Mouse (Mus musculus): ENCODE data around the gene Xrcc1.
A peak's percentile ranks its signal among the peaks of the same experiment; 100 is the strongest.
"Not testable (repeated sequence)": the region's sequence is repeated elsewhere in the genome, so short reads cannot be mapped to it uniquely, and the experiment has no call there.

The Xrcc1 gene

DNA sequence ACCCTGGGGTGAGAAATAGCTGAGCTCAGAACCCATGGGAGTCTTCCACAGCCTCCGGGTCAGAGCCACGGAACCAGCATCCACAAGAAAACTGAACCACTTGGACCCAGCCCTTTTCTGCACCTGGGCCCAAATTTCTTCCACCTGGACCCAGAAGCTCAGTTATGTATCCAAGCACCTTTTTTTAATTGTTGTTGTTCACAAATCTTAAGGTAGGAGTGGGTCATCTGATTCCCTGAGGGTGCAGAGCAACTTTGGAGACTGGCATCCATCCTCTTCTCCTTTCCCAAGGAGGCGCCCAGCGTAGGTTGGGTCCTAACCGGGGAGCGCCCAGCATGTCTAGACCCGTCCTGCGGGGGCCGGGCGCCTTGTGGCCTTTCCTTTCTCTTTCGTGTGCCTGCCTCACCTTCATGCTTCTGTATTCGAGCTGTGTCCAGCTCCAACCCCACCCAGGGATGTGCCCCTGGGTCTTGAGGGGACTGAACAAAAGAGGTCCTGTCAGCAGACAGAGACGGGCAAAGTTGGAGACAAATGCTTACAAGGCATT is at the start of gene Xrcc1, which contains the start of gene Pinlyp:
Xrcc1 (plus strand) TSS at position 222 of the 547 bp plus-strand sequence.
Pinlyp (minus strand) TSS at position 51 of the 547 bp plus-strand sequence.
- peak; percentile 92 for DNase-seq

DNA sequence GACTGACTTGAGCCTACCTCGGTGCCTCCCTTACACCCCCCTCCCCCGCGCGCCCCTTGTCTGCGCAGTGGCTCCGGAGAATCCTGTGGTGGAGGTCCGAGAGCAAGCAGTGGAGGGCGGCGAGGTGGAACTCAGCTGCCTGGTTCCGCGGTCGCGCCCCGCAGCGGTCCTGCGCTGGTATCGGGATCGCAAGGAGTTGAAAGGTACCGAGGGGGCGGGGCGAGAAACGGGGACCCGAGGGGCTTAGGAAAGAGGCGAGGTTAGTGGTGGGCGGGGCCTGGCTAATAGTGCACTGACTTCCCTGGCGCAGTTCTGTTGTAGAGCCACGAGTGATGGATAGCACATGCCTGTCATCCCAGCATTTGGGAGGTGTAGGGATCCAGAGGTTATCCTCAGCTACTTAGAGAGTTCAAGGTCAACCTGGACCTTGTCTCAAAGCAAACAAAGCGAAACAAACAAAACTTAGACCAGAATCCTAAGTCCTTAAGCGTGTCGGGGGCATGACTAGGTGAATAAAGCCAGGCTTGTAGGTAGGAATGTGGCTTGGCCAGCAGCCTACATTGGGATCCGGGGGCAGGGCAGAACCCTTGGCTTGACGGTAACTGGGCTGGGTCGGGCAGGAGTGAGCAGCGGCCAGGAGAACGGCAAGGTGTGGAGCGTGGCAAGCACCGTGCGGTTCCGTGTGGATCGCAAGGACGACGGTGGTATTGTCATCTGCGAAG is 46.1 kb upstream of the Xrcc1 start:
- no peak for DNase-seq

DNA sequence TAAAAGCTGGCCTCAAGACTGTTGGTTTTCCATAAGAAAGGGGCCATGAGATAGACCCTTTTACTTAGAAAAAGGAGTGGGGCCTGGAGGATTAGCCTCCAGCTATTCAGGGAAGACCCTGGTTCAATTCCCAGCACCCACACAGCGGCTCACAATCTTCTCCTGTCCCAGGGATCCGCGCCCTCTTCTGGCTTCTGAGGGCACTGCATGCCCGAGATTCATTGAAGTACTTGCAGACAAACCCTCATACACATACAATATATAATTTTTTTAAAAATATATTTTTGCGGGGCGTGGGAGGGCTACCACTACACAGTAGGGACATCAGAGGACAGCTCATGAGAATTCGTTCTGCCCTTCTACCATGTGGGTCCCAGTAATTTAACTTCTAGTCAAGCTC is 45.2 kb upstream of the Xrcc1 start:
- DNase-seq, result no peak

DNA sequence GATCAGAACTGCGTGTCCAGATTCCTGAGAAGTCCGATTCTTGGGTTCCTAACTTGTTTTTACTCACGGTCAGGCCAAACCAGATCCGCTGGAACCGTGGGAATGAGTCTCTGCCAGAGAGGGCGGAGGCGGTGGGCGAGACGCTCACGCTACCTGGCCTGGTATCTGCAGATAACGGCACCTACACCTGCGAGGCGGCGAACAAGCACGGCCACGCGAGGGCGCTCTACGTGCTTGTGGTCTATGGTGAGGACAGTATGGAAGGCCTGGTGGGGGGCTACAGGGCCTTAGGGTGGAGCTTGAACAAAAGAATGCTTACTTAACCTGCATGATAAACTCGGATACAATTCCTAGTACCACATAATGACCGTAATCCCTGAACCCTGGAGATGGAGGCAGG is 44.6 kb upstream of the Xrcc1 start:
- no peak for DNase-seq

DNA sequence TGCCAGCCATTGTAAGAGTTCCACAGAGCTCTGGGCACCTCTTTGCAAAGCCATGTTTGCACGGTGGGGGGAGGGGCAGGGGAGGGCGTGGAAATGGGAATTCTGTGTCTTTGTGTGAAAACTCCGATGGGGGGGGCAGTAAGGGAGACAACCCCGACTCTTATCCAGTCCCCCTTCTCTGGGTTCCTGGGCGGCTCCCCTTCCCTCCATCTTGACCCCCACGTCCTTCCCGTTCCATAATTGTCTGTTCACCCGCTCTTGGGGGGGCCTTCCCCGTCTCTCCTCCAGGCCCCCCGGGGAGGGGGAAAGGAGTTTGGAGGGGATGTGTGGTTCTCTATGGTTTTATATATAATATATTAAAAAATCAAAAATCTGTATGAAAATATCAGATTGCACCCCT is 42.1 kb upstream of the Xrcc1 start:
- DNase-seq, result no peak

DNA sequence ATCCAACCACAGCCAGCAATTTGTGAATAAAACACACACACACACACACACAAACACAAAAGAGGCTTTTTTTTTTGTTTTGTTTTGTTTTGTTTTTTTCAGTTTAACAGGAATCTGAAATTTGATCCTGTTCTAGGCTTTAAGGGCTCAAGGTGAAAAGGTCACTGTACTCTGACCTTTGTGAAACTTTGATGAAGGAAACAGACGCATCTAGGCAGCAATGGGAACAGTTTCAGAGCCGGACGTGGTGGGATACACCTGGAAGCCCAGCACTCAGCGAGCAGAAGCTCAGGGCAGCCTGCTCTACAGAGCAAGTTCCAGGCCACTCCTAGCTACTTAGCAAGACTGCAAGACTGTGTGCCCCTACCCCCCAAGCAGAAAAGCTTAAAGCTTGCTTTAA is 41.2 kb upstream of the Xrcc1 start:
- DNase-seq, result no peak

DNA sequence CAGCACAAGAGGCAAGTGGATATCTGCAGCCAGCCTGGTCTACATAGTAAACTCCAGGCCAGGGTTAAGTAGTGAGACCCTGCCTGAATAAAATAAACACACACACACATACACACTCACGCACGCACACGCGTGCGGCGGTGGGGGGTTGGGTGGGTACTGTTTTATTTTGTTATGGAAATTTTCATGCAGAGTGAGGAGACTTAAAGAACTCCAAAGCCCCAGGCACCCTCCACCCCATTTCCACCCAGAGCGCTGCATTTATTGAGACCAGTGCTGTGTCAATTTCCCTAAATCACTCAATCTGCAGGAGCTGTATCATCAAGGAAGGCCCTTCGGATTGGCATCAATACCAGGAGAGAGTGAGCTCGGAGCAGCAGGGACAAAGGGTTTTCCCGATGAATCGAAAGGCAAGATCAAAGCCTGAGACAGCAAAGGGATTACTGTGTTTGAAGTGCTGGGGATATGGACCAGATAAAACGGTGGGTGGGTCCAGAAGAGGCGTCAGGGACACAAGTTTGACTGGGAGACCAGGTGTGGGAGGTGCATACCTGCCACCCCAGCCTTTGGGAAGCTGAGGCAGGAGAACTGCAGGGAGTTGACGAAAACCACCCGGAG is 40.5 kb upstream of the Xrcc1 start:
- no peak for DNase-seq

DNA sequence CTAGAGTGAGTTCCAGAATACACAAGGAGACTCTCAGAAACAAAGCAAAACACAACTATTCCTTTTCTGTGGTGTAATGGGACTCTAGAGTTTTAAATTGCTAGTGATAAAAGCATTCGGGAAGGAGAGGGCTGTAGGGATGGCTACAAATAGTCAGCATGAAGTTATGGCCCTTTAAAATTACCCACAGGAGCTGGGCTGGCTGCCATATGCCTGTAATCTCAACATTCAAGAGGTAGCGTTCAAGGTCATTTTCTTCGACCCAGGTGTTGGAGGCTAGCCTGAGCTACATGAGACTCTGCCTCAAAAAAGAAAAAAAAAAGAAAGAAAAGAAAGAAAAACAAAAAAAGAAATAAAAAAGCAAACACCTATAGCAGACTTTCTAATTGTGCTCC is 40.0 kb upstream of the Xrcc1 start:
- DNase-seq, result no peak

DNA sequence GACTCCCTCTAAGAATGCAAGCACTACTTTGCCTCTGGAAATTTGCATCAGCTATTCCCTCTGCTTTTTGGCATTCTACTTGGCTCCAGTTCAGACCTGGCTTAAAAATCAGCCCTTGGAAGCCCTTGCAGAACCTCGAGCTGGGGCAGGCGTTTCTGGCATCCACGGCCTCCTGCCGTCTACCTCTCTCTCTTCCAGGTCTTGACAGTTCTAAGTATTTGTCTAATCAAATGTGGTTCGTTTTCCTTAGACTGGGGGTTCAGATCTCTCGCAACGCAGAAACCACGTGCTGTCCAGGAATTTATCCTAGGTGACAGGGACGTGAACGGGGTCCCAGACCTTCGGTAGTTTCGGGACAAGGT is 39.6 kb upstream of the Xrcc1 start:
- DNase-seq, result peak; percentile 94

DNA sequence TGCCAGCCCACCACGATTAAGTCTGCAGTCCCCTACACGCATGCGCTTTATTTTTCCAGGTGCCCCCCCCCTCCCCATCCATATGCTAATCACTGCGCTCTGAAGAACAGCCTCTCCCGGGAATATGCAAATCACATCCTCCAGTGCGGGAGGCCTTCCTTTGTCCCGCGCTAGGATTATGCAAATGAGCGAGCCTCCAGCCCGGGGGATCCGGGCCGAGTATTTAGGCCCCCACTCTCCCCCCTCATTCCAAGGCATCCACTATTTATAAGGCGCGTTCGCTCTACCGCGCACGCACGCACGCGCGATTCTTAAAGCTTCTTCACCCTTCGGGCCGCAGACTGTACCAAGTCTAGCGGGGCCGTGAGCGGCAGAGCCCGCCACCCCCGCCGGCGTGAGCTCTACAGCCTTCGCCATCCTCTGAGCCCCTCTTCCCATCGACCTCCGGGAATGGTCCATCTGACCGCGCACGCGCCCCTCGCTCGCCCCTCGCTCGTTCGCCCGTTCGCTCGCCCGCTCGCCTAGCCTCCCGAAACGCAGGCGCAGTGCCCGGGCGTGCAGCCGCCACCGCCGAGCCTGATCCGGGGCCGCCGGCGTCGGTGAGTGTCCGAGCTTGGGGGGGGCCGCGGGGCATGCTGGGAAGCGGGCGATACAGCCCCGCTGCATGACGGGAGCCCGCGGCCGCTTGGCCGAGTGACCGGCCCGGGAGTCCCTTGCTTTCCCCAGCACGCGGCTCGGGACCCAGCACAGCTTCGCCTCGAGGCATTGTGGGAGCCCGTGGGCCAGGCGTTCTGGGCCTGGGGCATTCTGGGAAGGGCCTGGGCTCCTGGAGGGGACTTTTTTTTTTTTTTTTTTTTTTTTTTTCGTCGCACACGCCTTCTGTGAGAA is 39.0 kb upstream of the Xrcc1 start, which contains the start of gene Zfp428:
Zfp428 (plus strand) TSS at position 169 of the 888 bp plus-strand sequence.
- peak; percentile 99 for DNase-seq

DNA sequence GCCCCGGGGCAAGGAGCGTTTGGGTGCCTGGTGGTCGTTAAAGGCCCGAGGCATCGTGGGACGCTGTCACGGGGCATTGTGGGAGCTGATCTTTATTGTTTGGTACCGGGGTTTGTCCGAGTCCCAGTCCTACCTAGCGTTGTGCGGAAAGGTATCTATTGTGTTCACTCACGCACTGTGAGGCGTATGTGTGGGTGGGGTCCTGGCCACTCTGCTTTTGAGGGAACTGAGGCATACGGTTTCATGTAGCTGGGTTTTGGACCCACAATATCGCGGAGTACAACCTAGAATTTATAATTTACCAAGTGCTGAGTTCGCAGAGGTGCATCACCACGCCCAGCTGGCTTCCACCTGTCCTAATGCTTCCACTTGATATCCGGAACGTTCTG is 38.4 kb upstream of the Xrcc1 start:
- no peak for DNase-seq

DNA sequence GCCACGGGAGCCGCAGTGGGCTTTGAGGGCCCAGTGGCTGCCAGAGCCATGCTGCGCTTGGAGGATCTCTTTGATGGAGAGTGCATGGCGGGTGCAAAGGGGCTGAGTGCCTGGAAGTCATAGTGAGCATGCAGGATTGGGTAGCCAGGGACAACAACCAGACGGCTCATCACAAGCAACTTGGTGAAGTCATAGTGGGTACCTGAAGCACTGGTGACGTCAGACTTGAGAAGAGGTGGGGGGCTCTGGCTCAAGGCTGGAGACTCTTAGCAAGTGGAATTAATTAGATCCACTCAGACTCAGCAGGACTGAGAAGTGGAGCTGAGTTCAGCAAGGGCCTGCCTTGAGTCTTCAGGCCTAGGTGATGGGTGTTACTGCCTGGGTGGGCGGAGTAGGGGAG is 33.7 kb upstream of the Xrcc1 start, which contains the start of gene AC161166.1:
AC161166.1 (minus strand) TSS at position 101 of the 400 bp plus-strand sequence.
- DNase-seq, result no peak

DNA sequence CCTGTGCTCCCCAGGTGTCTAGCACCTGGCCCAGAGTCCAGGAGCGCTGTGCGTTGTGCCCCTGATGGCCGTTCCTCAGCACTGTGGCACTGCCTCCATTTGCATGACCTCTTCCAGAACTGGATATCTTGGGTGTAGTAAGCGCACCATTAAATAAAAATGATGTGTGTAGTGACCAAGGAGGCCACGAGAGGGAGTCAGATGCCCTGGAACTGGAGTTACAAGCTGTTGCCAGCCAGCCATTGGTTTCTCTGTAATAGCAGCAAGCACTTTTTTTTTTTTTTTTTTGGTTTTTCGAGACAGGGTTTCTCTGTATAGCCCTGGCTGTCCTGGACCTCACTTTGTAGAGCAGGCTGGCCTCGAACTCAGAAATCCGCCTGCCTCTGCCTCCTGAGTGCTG is 29.8 kb upstream of the Xrcc1 start:
- not testable (repeated sequence) for DNase-seq

DNA sequence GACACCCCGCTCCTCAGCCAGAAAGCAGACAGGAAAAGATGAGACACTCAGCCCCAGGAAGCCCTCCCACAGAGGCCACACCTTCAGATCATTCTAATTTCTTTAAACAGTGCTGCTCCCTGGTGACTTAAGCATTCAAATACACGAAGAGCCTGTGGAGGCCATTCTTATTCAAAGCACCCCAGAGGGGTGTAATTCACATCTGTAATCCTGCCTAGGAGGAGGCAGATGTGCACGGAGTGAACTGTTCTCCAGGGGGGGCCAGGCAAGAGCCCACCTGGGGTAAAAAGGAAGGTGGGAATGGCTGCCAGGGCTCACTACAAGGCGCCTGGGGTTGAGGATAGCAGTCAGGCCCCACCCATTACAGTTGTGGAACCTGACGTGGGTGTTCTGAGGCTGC is 29.0 kb upstream of the Xrcc1 start:
- no peak for DNase-seq

DNA sequence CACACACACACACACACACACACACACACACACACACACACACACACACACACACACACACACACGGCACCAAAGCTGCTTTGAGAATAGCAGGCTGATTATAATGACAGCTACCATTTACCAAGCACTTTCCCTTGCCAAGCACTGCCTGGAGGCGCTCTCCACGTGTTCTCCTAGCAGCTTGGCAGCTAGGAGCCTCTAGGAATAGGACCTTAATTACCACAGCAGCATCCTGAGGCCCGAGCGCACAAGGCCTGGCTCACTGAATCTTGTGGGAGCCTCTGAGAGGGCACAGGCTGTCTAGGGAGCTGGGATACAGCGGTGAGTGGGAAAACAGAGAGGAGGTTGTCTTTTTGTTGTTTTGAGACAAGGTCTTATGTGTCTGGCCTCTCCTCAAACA is 28.4 kb upstream of the Xrcc1 start:
- DNase-seq, result peak; percentile 94

DNA sequence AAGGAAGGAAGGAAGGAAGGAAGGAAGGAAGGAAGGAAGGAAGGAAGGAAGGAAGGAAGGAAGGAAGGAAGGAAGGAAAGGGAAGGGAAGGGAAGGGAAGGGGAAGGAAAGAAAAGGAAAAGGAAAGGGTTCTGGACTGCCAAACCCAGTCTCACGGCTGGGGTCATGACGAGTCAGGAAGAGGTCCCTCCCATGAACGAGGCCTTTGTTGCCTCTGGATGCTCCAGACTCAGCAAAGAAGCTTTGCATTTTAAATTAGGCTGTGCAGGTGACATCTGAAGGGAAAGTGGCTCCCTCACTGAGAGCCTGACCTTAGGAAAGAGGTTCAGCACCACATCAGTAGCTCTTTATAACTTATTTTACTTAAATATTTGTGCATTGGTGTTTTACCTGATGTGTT is 27.0 kb upstream of the Xrcc1 start:
- no peak for DNase-seq

DNA sequence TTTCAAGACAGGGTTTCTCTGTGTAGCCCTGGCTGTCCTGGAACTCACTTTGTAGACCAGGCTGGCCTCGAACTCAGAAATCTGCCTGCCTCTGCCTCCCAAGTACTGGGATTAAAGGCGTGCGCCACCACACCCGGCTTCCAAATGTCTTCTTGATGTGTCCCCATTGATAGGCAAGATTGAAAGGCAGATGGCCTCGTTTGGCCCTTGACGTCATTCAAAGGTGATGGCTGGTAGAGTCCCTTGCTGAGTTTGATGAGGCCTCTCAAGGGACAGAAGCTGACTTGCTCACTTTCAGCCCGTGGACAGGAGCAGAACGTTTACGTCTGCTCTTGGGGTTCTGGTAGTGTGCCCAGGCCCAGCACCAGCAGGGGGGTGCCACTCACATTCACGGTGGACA is 26.0 kb upstream of the Xrcc1 start:
- not testable (repeated sequence) for DNase-seq

DNA sequence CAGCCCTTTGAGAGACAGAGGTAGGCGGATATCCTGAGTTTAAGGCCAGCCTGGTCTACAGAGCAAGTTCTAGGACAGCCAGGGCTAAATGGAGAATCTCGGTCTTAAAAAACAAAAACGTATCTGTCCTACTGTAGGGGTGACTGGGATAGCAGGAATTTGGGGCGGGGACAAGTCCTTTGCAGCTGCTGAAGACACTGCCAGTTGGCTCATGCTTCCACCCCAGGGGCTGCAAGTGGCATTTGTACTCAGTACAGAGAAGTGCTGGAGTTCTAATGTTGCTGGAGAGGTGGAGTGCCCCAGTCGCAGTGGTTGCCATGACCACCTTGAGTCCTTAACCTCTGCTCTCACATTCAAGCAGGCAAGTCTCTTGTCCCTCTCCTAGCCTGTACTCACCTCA is 23.3 kb upstream of the Xrcc1 start:
- DNase-seq, result no peak

DNA sequence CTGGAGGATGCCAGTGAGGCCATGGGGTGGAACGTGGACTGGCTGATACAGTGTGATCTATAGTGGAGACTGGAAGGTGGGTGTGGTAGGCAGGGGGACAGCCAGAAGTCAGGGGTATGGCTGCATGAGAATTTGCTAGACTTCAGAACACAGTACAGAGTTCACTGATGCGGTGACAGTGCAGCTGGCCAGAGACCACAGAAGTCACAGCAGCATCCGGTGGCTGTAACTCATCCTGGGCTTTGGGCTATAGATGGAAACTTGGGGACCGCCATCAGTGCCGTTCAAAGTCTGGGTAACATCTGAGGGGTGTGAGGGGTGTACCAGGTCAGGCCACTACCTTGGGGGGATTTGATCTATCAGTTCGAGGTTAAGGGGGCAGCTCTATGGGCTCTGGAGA is 22.4 kb upstream of the Xrcc1 start:
- no peak for DNase-seq

DNA sequence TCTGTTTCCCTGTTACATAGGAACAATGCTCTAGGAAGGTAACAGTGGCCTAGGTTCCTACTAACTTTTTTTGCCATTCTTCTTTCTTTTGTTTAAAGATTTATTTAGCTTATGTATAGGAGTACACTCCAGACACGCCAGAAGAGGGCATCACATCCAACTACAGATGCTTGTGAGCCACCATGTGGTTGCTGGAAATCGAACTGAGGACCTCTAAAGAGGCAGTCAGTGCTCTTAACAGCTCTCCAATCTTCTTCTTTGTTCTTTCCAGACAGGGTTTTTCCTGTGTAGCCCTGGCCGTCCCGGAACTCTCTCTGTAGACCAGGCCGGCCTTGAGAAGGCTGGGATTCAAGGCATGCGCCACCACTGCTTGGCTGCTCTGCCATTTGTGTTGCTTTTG is 21.1 kb upstream of the Xrcc1 start:
- no peak for DNase-seq

DNA sequence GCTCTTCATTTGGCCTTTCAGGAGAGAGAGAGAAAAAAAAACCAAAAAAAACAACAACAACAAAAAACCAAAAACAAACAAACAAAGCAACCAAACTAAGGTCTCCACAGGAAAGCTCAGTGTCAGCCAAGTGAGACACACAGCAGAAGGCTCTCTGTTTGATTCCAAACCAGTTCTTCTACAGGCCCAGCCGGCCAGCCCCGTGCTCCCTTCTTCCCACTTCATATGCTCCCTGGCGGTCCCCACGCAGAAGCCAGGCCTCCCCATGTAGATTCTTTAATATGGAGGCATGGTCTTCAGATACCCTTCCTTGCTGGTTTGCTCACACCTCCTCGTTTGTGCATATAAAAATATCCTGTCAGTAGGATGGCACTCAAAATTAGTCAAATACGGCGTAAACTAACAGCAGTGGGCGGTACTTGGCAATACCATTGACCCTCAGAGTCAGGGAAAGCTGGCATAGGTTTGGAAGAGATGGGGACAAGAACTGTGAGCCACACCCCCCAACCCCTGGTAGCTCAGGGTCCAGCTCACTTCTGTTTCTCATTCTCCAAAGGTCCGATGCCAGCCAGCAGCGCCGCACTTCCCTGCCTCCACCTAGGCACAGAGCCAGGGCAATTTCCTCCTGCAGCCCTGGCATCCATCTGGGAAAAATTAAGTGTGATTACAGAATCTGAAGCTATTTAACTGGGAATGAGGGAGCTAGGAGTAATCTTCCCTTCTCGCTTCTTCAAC is 20.2 kb upstream of the Xrcc1 start:
- DNase-seq, result no peak

DNA sequence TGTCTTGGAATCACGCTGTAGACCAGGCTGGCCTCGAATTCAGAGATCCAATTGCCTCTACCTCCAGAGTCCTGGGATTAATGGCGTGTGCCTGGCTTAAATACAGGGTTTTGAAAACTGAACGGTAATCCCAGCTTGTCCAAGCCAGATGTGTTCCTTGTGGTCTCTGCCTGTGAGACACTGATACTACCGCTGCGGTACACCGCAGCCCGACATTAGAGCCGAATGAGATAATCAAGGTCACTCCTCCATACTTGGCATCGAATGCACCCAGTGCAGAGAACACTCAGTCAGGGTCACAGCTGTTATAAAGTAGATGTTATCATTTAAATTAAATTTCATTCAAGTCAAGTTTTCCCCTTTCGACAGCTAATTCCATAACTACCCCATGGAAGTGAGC is 17.2 kb upstream of the Xrcc1 start:
- DNase-seq, result no peak

DNA sequence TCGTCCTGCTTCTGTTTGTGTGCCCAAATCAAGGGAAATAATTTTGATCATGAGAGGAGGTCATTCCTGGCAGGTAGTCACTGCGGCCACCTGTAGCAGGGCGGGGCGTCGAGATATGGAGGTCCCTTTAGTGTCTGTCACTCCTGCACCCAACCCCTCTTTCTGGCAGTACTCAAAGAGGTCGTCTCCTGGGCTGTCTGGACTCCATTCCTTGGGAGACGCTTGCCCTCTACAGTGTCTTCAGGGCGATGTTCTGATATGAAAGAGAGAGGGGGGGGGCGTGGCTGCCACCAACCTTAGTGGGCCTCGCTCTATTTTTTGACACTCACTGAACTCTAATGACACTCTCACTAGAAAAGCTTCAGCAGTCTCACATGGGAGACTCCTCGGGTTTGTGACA is 16.5 kb upstream of the Xrcc1 start:
- peak; percentile 93 for DNase-seq

All from heart, adult 11 months (tissue).